Mouse (Mus musculus) inflammation-experienced regulatory T-cells, adult 6 months (primary cell): ENCODE data around the gene N4bp2l2. TPM values are rescaled to one million over a fixed set of nuclear protein-coding genes. Genes with fewer than 3 reads are reported as not detected.

Experiments
- ATAC-seq: one replicate; pipeline ENCODE4 v1.8.0; 2017
- polyA plus RNA-seq, 3 experiments: library from polyadenylated mRNA; unstranded; fragments of 100-300 nt; shearing (Covaris generic); gene quantifications; one replicate each; pipeline ENCODE4 v1.2.1; 2017

N4bp2l2 gene
- polyA plus RNA-seq, 3 experiments from 2014 or later = 74.8 to 79.1 (median 77.0) TPM

DNA sequence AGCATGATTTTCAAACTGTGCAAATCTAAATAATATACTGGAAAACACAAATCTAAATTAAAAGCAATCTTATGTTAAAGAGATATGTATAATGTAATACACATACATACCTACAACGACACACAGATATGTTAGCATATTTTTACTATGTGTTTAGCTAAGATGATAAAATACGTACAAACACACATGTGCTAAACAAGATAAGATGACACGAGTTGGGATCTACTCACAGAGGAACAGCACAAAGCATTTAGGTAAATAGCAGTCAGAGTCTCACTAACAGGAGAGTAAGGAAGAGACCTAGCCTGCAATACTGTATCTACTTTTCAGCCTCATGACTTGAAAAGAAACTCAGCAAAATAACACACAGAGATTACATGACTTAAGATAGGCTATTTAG lies 24.5 kb downstream of the N4bp2l2 start:
- ATAC-seq = no peak

DNA sequence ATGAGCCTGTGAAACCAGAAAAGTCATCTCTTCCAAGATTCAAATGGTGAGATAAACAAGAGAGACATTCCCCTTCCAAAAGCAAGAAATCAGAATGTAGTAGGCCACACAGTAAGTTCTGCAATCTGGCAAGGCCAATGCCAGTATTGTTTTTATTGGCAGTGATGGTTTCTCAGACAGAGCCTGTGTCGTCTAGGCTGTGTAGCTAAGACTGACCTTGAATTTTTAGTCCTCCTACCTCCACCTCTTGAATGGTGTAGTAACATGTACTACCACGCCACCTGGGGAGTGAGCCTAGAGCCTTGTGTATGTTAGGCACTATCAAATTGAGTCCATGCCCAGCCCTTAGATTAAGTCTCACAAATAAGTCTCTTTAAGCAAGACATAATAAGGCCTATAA lies 36.3 kb downstream of the N4bp2l2 start:
- no peak for ATAC-seq

DNA sequence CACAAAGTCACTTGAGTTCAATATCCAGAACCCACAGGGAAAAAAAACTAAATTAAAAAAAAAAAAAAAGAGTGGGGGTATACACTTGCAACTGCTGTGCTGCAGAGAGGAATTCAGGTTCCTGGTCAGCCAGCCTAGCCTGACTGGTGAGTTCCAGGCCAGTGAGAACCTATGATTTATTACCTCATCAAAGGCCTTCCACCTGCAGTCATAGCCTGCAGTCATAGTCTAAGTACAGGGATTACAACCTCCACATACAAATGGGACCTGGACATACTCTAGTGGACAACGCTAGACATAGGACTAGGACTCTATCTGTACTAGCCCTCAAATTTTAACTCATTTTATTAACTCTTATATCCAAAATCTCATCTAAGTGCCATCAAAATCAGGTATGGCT lies 36.7 kb downstream of the N4bp2l2 start:
- no peak for ATAC-seq

DNA sequence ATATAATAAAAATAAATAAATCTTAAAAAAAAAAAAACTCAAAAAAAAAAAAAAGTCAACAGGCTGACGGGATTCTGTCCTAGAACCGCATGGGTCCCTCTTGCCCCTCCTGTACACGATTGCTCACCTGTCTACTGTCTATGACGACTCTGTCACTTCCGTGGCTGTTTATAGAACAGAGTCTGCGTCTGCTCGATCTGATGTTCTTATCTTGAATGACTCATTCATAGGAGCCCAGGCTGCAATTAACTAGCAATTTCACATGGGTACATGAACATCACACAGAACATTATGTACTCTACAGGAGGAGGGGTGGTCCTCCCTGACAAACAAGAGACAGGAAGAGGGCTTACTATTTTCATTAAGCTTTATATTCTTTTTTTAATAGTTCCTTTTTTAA lies 40.5 kb downstream of the N4bp2l2 start:
- no peak for ATAC-seq

DNA sequence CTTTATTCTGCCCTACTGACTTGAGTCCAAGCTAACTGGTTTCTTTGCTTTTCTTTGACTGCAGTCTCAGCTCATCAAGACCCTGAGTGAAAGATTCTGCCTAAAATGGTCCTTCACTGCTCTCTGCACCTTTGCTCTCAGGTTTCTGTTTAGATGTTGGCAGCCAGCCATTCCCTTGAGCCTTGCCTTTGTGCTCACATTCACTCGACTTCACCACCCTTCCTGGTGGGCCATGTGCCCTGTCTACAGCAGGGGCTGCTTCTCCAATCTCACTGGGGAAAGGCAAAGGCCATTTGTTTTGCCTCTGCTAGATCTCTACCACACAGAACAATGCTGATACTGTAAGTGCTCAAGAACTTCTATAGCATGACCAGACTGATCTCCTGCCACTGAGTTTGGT lies 43.2 kb downstream of the N4bp2l2 start:
- ATAC-seq = no peak

DNA sequence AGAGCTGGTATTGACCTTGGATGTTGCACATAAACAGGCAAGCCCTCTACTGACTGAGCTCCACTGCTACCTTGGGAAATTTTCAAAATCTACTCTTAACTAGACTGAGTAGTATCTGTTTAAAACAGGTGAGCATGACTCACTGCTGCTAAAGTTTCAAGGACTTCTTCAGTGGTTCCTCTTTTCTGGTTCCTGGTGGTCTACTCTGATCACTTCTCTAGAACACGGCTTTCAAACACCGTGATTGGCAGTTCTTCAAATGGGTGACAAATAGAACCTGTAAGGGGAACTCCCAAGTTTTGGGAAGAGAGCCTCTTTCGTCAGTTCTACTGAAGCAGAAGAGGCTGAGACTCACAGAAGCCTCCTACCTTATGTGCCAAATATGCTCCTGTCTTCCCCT lies 44.4 kb downstream of the N4bp2l2 start:
- no peak for ATAC-seq

DNA sequence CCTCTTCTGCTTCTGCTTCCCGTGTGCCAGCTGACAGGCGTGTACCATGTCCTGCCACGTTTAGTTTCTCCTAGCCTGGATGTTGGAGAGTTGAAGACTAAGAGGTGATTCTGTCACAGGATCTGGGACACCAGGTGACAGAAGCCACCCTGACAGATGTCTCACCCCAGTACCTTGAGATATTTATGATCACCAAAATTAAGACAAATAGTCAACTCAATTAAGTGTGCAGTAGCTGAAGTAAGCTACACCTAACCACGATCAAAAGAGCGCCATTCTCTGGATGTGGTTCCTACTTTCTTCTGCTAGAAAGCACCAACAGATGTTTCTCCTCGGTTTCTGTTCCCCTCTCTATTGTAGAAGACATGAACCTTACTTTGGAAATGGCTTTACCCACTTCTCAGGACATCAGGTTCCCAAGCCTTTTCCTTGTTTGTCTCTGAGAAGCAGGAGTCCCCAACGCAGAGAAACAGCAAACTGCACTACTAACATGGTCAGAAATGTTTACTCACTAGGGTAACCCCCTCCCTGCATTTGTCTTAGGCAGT lies 45.3 kb downstream of the N4bp2l2 start:
- no peak for ATAC-seq

DNA sequence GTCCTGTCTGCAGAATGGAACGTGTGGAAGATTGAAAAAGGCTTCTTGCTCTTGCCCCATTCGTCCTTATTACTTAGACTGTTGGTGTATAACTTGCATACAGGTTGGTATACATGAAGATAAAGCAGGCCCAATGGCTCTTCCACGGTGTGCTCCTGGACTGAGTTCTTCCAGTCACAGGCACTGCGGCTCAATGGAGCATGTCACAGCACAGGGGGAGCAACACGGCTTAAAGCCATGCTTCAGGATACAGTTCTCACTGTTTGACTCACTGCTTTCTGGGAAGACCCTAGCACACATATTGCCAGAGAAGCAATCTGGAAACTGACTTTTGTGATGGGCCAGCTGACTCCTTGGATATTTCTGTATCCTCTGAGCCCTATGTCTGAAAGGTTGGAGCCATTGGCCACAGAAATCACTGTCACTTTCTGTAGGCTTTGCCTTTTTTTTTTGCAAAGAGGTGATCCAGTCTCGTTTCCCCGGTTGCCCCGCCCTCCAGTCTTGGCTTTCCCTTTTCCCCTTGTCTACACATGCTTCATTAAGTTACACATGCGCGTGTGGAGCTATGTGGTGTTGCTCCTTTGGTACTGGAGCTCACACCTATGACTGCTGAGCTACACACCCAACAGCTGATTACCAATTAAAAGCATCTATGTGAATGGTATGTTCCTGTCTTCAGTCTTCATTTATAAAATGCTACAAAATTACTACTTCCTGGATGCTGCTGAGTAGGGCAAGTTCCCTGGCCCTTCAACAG lies 47.2 kb downstream of the N4bp2l2 start:
- ATAC-seq = no peak

DNA sequence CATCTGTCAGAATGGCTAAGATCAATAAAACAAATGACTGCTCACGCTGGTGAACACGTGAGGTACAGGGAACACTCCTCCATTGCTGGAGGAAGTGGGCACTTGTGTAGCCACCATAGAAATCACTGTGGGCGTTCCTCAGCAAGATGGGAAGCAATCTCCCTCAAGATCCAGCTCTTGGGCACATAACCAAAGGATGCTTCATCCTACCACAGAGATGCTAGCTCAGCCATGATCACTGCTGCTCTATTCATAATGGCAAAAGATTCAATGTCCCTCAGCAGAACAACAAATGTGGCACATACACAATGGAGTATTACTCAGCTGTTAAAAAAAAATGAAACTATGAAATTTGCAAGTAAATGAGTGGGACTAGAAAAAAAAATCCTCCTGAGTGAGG lies 49.3 kb downstream of the N4bp2l2 start:
- ATAC-seq = no peak

DNA sequence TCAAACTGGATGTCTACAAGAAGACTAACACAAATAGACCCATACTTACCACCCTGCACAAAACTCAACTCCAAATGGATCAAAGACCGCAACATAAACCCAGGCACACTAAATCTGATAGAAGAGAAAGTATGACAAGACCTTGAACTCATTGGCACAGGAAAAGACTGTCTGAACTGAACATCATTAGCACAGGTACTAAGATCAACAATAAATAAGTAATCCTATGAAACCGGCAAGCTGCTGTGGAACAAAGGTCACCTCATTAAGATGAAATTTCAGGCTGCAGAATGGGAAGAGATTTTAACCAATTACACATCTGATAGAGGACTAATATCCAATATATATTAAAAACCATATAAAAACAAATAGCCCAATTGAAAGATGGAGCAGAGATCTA lies 49.8 kb downstream of the N4bp2l2 start:
- no peak for ATAC-seq

DNA sequence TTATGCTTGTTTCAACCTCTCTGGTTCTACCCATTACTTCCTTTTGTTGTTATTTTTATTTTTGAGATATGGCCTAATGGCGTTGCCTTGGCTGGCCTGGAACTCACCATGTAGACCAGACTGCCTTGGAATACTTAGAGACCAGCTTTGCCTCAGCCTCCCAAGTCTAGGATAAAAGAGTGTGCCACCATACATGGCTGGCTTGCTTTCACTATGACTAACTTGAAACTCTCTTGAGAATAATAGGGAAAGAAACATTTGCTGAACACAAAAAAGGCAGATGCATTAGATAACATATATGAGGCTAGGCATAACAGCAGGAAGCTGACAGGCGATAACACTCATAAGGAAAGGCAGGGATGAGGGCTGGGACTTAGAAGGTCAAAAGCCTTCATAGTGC lies 51.9 kb downstream of the N4bp2l2 start:
- ATAC-seq = no peak

DNA sequence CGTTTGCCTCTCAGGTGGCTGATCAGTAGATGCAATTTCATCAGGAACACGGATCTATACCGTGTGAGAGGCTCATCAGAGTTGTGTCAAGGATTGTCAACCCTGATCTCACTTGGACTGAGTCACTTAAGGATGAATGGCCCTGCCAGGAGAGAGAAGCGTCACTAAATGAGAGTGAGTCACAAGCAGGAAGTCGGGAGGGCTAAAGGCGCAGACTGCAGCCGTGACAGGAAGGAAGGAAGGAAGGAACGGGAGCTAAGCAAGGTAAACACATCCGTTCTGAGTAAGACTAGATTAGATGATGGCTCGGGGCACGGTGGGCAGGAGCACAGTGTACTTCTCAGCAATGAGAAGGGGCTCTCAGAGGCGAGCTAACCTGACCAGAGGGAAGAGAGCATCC lies 54.3 kb downstream of the N4bp2l2 start:
- peak; percentile 100 for ATAC-seq

DNA sequence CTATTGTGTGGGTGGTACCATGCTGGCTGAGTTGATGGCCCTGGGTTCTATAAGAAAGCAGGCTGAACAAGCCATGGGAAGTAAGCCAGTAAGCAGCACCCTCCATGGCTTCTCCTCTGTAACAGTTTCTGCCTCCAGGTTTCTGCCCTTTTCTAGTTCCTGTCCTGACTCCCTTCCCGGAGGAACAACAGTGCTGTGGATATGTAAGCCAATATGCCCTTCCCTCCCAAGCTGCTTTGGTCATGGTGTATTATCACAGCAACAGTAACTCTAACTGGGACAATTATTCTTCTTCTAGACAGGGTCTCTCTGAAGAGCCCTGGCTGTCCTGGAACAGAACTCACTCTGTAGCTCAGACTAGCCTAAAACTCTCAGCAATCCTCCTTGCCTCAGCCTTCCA lies 54.8 kb downstream of the N4bp2l2 start:
- ATAC-seq = no peak

DNA sequence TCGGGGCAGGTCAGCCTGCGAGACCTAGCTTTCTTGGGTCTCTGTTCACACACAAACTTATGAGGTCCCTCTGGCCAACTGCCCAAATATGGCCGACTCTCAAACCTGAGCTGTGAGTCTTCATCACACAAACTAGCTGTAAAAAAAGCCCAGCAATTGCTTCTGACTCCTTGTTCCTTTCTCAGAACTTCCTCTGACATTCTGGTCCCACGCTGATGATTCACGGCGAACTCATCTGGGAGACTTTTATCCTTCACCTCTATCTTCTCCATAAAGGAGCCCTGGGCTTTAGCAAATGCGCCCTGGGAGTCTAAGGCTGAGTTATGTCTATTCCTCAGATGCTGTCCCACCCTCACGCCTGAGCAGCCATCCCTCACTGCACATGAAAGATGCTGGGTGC lies 58.4 kb downstream of the N4bp2l2 start:
- no peak for ATAC-seq

DNA sequence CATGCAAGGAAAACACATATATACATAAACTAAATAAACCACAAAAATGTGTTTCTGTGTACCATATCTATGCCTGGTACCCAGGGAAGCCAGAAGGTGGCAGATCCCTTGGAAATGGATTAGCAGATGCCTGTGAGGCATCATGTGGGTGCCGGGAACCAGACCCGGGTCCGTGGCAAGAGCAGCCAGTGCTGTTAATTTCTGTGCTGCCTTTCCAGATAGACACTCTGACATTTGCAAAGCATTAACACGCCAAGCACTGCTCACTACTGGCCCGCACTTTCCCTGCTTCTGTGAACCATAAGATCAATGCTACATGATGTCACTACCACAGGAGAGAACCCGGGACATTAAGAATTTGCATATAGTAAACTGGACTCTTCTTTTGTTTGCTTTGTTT lies 59.9 kb downstream of the N4bp2l2 start:
- ATAC-seq = no peak

DNA sequence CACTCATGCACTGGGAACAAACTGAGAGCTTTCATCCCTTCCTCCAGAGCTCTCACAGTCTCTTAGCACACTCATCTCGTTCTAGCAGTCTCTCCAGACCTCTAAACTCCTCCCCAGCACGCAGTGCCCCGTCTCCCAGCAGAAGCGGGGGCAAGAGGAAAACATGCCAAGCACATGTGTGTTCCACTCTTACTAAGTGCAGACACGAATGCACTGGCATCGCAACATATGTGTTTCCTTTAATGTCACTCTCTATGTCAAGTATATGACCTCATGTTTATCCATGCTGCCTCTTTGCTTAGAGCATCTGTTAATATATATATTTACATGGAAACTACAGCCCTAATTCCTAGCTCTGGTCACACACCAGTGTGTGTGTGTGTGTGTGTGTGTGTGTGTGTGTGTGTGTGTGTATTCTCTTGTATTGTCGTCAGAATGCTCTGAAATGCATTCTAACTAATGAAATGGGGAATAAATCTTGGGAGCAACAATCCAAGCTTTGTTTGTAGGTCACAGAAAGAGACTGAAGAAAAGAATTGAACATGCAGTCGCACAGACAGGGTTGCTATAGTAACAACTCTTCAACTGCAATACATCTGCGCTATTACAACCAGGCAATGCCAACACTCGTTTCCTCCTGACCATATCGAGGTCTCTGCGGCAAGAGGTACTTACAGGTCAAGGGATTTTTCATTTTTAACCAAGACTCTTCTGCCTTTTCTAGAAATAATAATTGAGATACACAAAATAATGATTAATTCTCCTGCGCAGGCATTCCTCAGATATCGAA lies 64.3 kb downstream of the N4bp2l2 start:
- ATAC-seq = peak; percentile 25

DNA sequence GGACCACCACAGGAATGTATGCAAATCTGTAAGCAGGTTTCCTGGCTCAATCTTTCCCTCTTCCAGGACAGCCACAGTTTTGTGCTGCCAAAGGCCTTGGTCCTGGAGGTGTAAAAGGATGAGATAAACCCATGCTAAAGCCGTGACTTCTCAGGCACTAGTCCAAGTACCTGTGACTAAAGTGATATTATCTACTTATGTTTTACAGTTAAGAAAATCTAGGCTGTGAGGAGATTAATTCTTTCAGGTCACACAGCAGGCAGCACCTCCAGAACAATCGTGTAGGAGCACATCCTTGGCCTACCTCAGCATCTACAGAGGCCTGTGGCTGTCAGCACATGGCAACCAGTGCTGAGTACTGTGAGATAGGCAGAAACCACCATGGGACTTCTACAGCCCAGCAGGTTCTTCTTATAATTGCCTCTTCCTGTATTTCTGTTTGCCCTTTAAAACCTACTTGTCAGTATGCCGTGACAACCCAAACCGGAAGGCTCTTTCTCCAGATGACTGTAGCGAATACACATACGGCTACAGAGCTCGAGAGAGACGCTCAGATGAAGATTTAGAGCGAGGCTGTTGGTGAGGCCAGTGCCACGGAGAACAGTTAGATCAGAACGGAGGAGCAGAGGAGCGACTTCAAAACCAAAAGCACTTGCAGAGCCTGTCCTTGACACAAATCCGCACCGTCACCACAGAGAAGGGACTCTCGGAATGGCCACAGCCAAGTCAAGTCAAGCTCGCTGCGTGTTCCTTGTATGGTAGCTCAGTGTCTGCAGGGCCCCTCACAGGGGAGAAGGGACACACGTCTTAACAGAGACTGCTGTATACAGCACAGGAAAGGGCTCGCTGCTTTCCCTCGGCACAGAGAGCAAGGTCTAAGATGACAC lies 65.2 kb downstream of the N4bp2l2 start:
- ATAC-seq = peak; percentile 89

DNA sequence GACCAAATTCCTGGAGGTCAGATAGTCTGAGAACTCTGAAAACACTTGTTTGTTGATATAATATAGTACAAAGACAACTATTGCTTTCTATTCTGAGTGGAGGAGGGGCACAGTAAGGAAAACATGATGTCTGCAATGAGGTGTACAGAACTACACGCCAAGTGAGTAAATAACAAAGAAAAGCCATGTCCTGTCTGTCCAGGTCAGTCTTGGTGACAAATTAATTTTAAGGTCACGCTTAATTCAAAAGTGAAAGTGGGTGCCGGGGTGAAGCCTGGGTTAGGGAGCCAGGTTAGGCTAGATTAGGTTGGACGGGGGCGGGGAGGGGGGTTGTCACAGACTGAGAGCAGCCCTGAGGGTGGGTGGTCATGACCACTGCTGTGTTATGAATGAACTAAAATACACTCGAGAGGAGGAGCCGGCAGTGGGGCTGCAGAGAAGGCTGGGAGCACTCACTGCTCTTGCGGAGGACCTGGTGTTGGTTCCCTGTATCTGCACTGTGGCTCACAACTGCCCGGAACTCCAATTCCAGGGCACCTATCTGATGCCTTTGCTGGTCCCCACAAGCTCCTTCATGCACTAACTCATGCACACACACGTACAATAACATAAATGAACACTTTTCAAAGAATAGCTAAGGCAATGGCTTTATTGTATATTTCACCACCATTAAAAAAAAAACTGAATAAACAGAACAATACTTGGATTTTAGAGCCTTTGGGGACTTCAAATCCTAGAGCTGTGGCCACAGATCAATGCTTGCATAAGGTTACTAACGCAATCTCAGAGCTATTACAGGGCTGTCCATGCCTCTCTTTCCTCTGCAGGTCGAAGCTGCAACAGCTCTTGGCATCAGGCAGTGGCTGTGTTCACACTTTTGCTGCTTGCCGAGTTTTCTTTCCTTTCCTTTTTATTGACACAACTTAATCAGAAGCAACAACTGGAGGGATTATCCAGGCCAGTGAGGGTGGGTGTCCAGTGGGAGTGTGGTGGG lies 66.4 kb downstream of the N4bp2l2 start:
- peak; percentile 9 for ATAC-seq

DNA sequence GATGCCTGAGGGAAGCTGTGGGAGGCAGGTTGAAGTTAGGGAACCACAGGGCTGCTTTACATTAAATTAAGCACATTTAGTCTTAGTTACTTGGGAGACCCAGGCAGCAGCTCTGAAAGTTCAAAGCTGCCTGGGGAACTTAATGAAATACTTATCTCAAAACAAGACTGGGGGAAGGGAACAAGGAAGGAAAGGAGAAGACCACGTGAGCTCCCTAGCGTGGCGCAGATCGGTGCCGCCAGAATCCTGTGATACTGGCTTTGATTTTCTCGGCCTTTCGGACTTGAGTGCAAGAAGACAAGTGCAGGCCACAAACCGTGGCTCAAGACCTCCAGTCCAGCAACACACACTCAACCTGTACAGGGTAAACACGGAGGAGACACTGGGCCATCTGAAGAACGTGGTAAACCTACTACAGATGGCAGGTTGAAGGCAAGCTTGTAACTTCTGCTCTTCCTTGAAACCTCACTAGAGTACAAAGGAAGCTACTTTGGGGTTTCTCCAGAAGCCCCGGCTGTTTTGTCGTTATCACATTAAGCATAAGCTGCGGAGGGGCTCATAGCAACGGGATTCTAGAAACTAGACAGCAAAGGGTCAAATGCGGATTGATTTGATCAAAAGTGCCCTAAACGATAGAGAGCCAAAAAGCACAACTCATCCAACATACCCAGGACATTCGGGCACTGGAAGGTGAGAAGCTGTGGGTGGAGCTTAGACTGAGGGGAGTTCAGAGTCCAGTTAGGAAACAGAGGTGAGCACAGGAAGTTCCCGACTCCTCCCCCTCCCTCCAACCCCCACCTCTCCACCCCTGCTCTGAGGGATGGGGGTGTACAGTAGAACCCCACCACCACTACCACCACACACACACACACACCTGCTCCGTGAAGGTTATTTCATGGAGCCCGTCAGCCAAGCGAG lies 67.5 kb downstream of the N4bp2l2 start:
- no peak for ATAC-seq

DNA sequence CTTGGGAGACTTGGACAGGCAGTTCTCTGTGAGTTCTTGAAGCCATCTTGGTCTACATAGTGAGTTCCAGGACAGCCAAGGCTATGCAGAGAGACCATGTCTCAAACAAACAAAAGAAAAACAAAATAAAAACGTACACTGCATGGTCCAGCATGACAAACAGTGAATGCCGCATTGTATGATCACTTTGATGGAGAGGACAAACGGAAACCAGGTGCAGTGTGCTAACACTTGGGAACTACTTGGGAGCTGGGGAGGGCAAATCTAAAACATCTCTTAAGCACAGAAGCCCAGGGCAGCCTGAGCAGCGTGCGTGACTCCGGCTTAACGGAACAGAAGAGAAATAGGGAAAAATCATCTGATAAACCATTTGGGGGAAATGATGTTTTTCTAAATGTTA lies 68.9 kb downstream of the N4bp2l2 start, which contains the start of gene N4bp2l1:
N4bp2l1 (minus strand) TSS at position 101 of the 400 bp plus-strand sequence.
- ATAC-seq = no peak
